Mouse (Mus musculus) frontal cortex, postnatal 14 days (tissue): Measurements from ENCODE around the gene Mast3.
"Not testable (repeated sequence)": the region's sequence is repeated elsewhere in the genome, so short reads cannot be mapped to it uniquely, and the experiment has no call there.

ENCODE experiments used
- DNase-seq, 2 experiments: peaks; one replicate each; pipeline ENCODE4 v3.0.0; 2022; ENCODE audit warnings: low spot score in 2 of 2

Gene Mast3

GRCm38 (mm10) chr8:70834071-70834470, 29.2 kb upstream of the Mast3 start:
- DNase-seq: no peak

GRCm38 (mm10) chr8:70833520-70833919, 28.7 kb upstream of the Mast3 start:
- no peak for DNase-seq

GRCm38 (mm10) chr8:70833018-70833482, 28.2 kb upstream of the Mast3 start:
- DNase-seq: no peak

GRCm38 (mm10) chr8:70832371-70832770, 27.5 kb upstream of the Mast3 start:
- DNase-seq: no peak

GRCm38 (mm10) chr8:70831517-70831916, 26.7 kb upstream of the Mast3 start:
- DNase-seq: no peak

GRCm38 (mm10) chr8:70827796-70828195, 22.9 kb upstream of the Mast3 start:
- DNase-seq: no peak

GRCm38 (mm10) chr8:70827010-70827409, 22.2 kb upstream of the Mast3 start:
- DNase-seq: no peak

- no peak for DNase-seq
Observed at GRCm38 (mm10) chr8:70825816-70826215, 21.0 kb upstream of the Mast3 start.

GRCm38 (mm10) chr8:70823802-70824201, 18.9 kb upstream of the Mast3 start:
- DNase-seq: no peak

GRCm38 (mm10) chr8:70822594-70822993, 17.7 kb upstream of the Mast3 start:
- DNase-seq: not testable (repeated sequence)

- DNase-seq: no peak
Observed at GRCm38 (mm10) chr8:70821992-70822391, 17.1 kb upstream of the Mast3 start.

GRCm38 (mm10) chr8:70821399-70821962, 16.6 kb upstream of the Mast3 start:
- DNase-seq: no peak

GRCm38 (mm10) chr8:70820101-70820935, 15.5 kb upstream of the Mast3 start:
- DNase-seq: no peak

GRCm38 (mm10) chr8:70816679-70817078, 11.8 kb upstream of the Mast3 start:
- DNase-seq: no peak

GRCm38 (mm10) chr8:70812885-70813284, 8.0 kb upstream of the Mast3 start:
- DNase-seq: no peak

GRCm38 (mm10) chr8:70812055-70812454, 7.2 kb upstream of the Mast3 start:
- no peak for DNase-seq

GRCm38 (mm10) chr8:70810962-70811680, 6.3 kb upstream of the Mast3 start:
- DNase-seq: no peak

- no peak for DNase-seq
Observed at GRCm38 (mm10) chr8:70808955-70809701, 4.3 kb upstream of the Mast3 start.

GRCm38 (mm10) chr8:70808239-70808638, 3.4 kb upstream of the Mast3 start, which contains the start of gene Il12rb1:
Gene Il12rb1, plus strand, starts transcription at chr8:70808449.
- no peak for DNase-seq

- no peak for DNase-seq
Observed at GRCm38 (mm10) chr8:70807304-70807703, 2.5 kb upstream of the Mast3 start.

- DNase-seq: no peak
Observed at GRCm38 (mm10) chr8:70806541-70806940, 1.7 kb upstream of the Mast3 start.
